Mouse (Mus musculus) hindbrain, embryonic 15.5 days (tissue): ENCODE measurements at regions not wholly inside any gene's neighbourhood (a gene's known extent, or its start where the extent isn't known, plus 50 kb on each side); places are given as distances from the start of the nearest gene placed in this dataset.

Experiments used
- ATAC-seq: fragments of 200-750 bp; cut with Nextera tagmentation; 2 replicates; pipeline ENCODE4 v1.8.0; 2017; ENCODE audit warnings: low read depth, moderate number of reproducible peaks, moderate TSS enrichment; ENCODE audit not compliant: low FRiP score
- H3K27ac ChIP-seq: fragments of 300-500 bp; sonication (generic); replicated peaks from 2 replicates; pipeline ENCODE4 v1.5.1; 2015; ENCODE audit warnings: mild to moderate bottlenecking, inconsistent platforms
- H3K27me3 ChIP-seq: fragments of 300-500 bp; sonication (generic); 2 replicates; pipeline ENCODE4 v1.6.1; 2015; ENCODE audit warnings: control low read depth, inconsistent platforms
- H3K36me3 ChIP-seq: fragments of 300-500 bp; sonication (generic); 2 replicates; pipeline ENCODE4 v1.6.1; 2015; ENCODE audit warnings: control low read depth, inconsistent platforms
- H3K4me1 ChIP-seq: fragments of 300-500 bp; sonication (generic); replicated peaks from 2 replicates; pipeline ENCODE4 v1.6.1; 2015; ENCODE audit warnings: control low read depth, inconsistent platforms
- H3K4me2 ChIP-seq: fragments of 300-500 bp; sonication (generic); 2 replicates; pipeline ENCODE4 v1.6.1; 2015; ENCODE audit warnings: moderate library complexity, mild to moderate bottlenecking, inconsistent platforms
- H3K4me3 ChIP-seq: fragments of 300-500 bp; sonication (generic); 2 replicates; pipeline ENCODE4 v1.5.1; 2015; ENCODE audit warnings: mild to moderate bottlenecking, inconsistent platforms
- H3K9ac ChIP-seq: fragments of 300-500 bp; sonication (generic); 2 replicates; pipeline ENCODE4 v1.6.1; 2015; ENCODE audit warnings: inconsistent platforms
- H3K9me3 ChIP-seq: fragments of 300-500 bp; sonication (generic); 2 replicates; pipeline ENCODE4 v1.6.1; 2016; ENCODE audit warnings: control low read depth, inconsistent platforms
- WGBS: fragments of 180-500 bp; shearing (Covaris S2); methylation state at CpG from one replicate; pipeline ENCODE4 v1.1.7; 2015; 5-methylcytosine and 5-hydroxymethylcytosine counted together

DNA sequence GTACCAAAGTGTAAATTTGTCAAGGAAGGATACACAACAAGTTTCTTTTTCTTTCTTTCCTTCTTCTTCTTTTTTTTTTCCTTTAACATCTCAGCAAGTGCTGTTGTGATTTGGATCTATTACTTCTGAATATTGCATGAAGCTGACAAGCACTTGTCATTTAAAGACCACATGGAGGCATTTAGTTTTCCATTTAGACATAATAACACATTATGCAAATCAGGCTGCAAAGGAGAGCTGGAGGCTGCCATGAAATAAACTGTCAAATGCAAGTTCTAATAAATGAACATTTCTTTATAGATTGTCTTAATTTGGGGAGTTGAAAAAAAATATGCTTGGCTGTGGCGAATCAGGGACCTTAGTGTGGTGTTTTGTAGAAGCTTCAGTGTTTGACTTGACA, 90.8 kb upstream of the Ptbp2 start:
- no peak overlapping the region for H3K4me2 ChIP-seq
- H3K9me3 ChIP-seq, result no peaks in the 10 kb centered on the region
- no peaks in the 10 kb centered on the region for H3K27me3 ChIP-seq
- no peak overlapping the region for H3K9ac ChIP-seq
- no peak overlapping the region for H3K4me3 ChIP-seq
- no peaks in the 10 kb centered on the region for H3K36me3 ChIP-seq
- no peak overlapping the region for H3K27ac ChIP-seq
- 68% methylated on average over 1 of the region's 1 CpGs for WGBS
- ATAC-seq, result no peak
- H3K4me1 ChIP-seq, result no peaks in the 10 kb centered on the region

GRCm38 (mm10) chr3:119862194-119862957, 78.1 kb upstream of the Ptbp2 start:
- Histone ChIP-seq H3K9ac (no peak overlapping the region), H3K4me3 (no peak overlapping the region), H3K9me3 (no peaks in the 10 kb centered on the region), H3K27ac (no peak overlapping the region), H3K27me3 (no peaks in the 10 kb centered on the region), H3K36me3 (no peaks in the 10 kb centered on the region), H3K4me2 (no peak overlapping the region), H3K4me1 (no peaks in the 10 kb centered on the region)
- WGBS, result 75% methylated on average over 7 of the region's 7 CpGs
- no peak for ATAC-seq
